Mouse (Mus musculus) hindbrain, postnatal 0 days (tissue): ENCODE results near the gene Eps8. TPM values are rescaled to one million over a fixed set of nuclear protein-coding genes. Genes with fewer than 3 reads are reported as not detected.
"Not testable (repeated sequence)": the region's sequence is repeated elsewhere in the genome, so short reads cannot be mapped to it uniquely, and the experiment has no call there.

Experiments used
- ATAC-seq: fragments of 200-750 bp; cut with Nextera tagmentation; 2 replicates; pipeline ENCODE4 v1.8.0; 2017; ENCODE audit warnings: mild to moderate bottlenecking, moderate TSS enrichment, moderate library complexity
- DNase-seq: peaks from one replicate; pipeline ENCODE4 v3.0.0-alpha.2; 2015; ENCODE audit warnings: low spot score
- H3K27ac ChIP-seq: fragments of 300-500 bp; sonication (generic); 2 replicates; pipeline ENCODE4 v1.5.1; 2014; ENCODE audit warnings: mild to moderate bottlenecking
- H3K27me3 ChIP-seq: fragments of 300-500 bp; sonication (generic); 2 replicates; pipeline ENCODE4 v1.6.1; 2014; ENCODE audit warnings: low read length, mixed read lengths; ENCODE audit not compliant: insufficient read depth
- H3K36me3 ChIP-seq: fragments of 300-500 bp; sonication (generic); 2 replicates; pipeline ENCODE4 v1.6.1; 2014; ENCODE audit warnings: low read length, mixed read lengths; ENCODE audit not compliant: insufficient read depth
- H3K4me1 ChIP-seq: fragments of 300-500 bp; sonication (generic); 2 replicates; pipeline ENCODE4 v1.6.1; 2014; ENCODE audit warnings: antibody characterized with exemption, low read length, mixed read lengths; ENCODE audit not compliant: insufficient read depth
- H3K4me2 ChIP-seq: fragments of 300-500 bp; sonication (generic); 2 replicates; pipeline ENCODE4 v1.6.1; 2014; ENCODE audit warnings: low read depth, mild to moderate bottlenecking, low read length, moderate library complexity, mixed read lengths
- H3K4me3 ChIP-seq: fragments of 300-500 bp; sonication (generic); 2 replicates; pipeline ENCODE4 v1.5.1; 2014; ENCODE audit warnings: low read length
- H3K9ac ChIP-seq: fragments of 300-500 bp; sonication (generic); replicated peaks from 2 replicates; pipeline ENCODE4 v1.6.1; 2014; ENCODE audit warnings: mild to moderate bottlenecking, low read length, moderate library complexity, mixed read lengths
- H3K9me3 ChIP-seq: fragments of 300-500 bp; sonication (generic); 2 replicates; pipeline ENCODE4 v1.6.1; 2016; ENCODE audit warnings: low read length, mixed read lengths
- CTCF ChIP-seq: IDR thresholded peaks from 2 replicates; pipeline ENCODE4 v1.5.1; 2016; ENCODE audit warnings: antibody characterized with exemption, control low read depth, low read depth
- WGBS: fragments of 180-500 bp; shearing (Covaris S2); extraction: QIAGEN DNeasy Blood & Tissue Kit; methylation state at CpG from one replicate; pipeline ENCODE4 v1.1.7; 2014; 5-methylcytosine and 5-hydroxymethylcytosine counted together
- polyA plus RNA-seq: library from polyadenylated mRNA; unstranded; fragments of >200 nt; fragmentation: Nextera tagmentation; extraction: Ambion mirVana; gene quantifications from 2 replicates; pipeline ENCODE4 v1.2.1, GENCODE M21; 2015
- total RNA-seq: library from RNA; depleted of rRNA; stranded (reverse); fragments of >200 nt; gene quantifications from 2 replicates; pipeline ENCODE4 v1.2.3, GENCODE M21; 2014

Eps8 gene
- total and polyA plus RNA-seq, 2 experiments from 2014 or later, result 31.8 to 40.0 TPM

DNA sequence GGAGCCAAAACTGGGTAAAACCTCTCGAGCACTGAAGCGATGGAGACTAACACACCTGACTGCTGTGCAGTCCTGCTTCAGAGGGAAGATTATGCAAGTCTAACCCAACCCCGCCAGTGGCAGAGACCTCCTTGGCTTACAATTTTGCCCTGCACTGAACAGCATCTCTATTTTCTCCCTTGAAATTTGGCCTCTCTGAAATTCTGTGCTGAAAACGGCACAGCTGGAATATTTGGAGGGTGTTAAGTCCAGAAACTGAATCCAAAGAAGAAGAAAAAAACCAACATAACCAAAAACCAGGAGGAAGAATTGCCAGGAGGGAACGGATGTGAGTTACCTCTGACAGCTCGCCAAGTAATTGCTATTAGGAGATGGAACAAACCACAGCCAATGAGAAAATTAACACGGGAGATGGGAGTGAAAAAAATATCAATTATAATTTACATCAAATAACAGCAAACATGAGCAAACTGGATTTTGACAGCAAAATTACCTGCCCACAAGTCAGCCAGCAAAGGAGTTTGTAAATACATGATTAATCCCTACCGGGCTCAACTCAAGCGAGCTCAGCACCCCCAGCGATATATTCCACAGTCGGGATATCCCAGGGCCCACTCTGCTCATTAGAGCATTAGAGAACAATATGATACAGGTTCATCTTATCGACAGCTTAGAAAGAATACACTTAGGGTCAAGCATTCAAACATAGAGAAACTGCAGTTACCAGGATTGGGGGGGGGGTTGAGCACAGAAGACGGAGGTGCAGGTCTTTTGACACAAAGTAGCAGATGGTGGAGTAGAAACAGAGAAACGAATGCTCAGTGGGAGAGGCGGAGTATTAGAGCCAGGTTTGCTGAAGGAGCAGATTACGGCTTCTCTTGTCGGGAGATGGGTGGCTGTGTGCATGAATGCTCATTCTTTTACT is 161.2 kb downstream of the Eps8 start:
- 72% methylated on average over 17 of the region's 17 CpGs for WGBS
- ATAC-seq (no peak), DNase-seq (peak; percentile 11)
- H3K27ac ChIP-seq, result peak overlapping the region; percentile 22; the same call in 1 of the 2 replicates
- no peak overlapping the region for H3K4me3 ChIP-seq
- no peak overlapping the region for H3K4me2 ChIP-seq
- no peak overlapping the region for H3K9ac ChIP-seq
- no peaks in the 10 kb centered on the region for H3K27me3 ChIP-seq
- no peaks in the 10 kb centered on the region; the same call in 1 of the 2 replicates for H3K36me3 ChIP-seq
- no peaks in the 10 kb centered on the region for H3K9me3 ChIP-seq
- no peaks in the 10 kb centered on the region for H3K4me1 ChIP-seq
- no peak for TF ChIP-seq CTCF

DNA sequence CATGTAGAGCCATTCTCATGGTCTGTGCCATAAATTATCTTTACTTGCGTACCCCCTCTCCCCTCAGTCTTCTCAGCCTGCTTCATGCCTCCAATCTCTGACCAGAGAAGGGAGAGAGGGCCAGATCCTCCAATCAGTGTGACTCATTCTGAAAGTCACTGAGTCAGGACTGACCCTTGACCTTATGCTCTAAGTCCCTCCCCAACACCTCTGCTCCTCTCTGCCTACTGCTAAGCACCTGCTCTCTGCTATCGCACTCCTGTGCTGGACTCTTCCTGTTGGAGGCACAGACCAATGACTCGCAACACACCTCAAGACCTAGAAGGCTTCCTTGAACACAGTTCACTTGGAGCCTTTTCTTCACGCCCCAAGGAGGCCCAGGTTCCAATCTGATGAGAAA is 162.1 kb downstream of the Eps8 start:
- ATAC-seq (no peak), DNase-seq (no peak)
- Histone ChIP-seq H3K9me3 (no peaks in the 10 kb centered on the region), H3K27ac (no peak overlapping the region), H3K9ac (no peak overlapping the region), H3K4me2 (no peak overlapping the region), H3K27me3 (no peaks in the 10 kb centered on the region), H3K4me3 (no peak overlapping the region), H3K36me3 (no peaks in the 10 kb centered on the region; the same call in 1 of the 2 replicates), H3K4me1 (no peaks in the 10 kb centered on the region)
- no peak for TF ChIP-seq CTCF
- WGBS, result 94% methylated on average over 4 of the region's 4 CpGs

DNA sequence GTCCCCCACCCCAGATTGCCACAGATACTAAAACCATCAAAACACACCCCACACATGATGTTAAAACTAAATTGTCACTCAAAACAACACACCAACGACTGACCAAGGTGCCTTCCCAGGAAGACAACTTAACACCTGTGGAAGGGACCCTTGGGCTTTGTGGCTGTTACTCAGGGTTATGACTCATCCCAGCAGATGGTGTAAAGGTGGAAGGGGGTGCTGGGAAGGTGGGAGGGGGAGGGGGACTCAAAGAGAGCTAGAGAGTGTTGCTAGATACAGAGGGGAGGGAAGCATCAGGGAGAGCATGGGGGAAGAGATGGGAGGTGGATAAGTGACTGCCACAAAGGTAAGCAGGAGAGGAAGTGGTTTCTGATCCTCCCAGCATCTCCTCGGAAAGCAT is 163.0 kb downstream of the Eps8 start:
- Histone ChIP-seq H3K9me3 (no peaks in the 10 kb centered on the region), H3K4me3 (no peak overlapping the region), H3K27ac (no peak overlapping the region), H3K4me1 (no peaks in the 10 kb centered on the region), H3K9ac (no peak overlapping the region), H3K27me3 (no peaks in the 10 kb centered on the region), H3K4me2 (no peak overlapping the region), H3K36me3 (no peaks in the 10 kb centered on the region)
- no peak for DNase-seq
- WGBS, result 77% methylated on average over 2 of the region's 2 CpGs
- TF ChIP-seq CTCF, result no peak
- ATAC-seq, result no peak

DNA sequence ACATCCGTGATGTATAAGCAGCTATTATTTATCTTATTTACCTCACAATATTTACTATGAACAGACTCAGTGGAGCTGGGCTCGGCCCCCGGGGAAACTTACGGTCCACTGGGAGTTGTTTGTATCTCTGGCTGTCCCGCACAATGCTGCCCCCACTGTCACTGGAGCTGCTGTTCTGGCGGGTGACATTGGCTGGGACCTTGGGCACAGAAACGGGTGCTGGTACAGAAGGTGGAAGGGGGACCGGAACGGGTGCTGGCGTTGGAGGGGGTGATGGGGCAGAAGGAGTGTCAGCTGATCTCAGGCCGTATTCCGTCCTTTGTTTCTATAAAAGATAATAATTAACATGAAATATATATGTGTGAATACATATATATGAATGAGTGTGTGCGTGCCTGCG is 164.6 kb downstream of the Eps8 start:
- Histone ChIP-seq H3K27ac (no peak overlapping the region), H3K4me1 (no peaks in the 10 kb centered on the region), H3K9me3 (no peaks in the 10 kb centered on the region), H3K36me3 (no peaks in the 10 kb centered on the region), H3K9ac (no peak overlapping the region), H3K27me3 (no peaks in the 10 kb centered on the region), H3K4me2 (no peak overlapping the region), H3K4me3 (no peak overlapping the region)
- DNase-seq (no peak), ATAC-seq (no peak)
- WGBS, result 94% methylated on average over 14 of the region's 14 CpGs
- TF ChIP-seq CTCF, result no peak

DNA sequence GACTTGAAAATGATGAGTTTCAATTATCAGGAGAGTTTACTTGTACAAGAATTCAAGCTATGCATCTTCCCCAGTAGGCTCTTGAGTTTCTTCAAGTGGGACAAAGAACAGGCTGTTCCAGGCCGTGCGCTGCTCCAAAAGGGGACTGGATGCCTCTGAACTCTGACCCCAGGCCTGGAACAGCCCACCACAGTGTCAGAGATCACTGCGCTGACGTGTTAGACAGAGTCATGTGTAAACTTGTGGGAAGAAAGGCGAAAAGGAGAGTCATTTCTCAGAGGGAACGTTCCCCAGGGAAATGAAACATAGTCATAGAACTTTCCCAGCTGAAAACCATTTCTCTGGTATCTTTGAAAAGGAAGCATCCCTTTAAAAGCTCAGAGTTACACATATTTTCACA is 167.2 kb downstream of the Eps8 start:
- WGBS, result 66% methylated on average over 6 of the region's 6 CpGs
- Histone ChIP-seq H3K9me3 (no peaks in the 10 kb centered on the region), H3K36me3 (no peaks in the 10 kb centered on the region), H3K4me2 (no peak overlapping the region), H3K4me3 (no peak overlapping the region), H3K9ac (no peak overlapping the region), H3K27ac (no peak overlapping the region), H3K27me3 (no peaks in the 10 kb centered on the region), H3K4me1 (no peaks in the 10 kb centered on the region)
- DNase-seq (no peak), ATAC-seq (no peak)
- TF ChIP-seq CTCF, result no peak

DNA sequence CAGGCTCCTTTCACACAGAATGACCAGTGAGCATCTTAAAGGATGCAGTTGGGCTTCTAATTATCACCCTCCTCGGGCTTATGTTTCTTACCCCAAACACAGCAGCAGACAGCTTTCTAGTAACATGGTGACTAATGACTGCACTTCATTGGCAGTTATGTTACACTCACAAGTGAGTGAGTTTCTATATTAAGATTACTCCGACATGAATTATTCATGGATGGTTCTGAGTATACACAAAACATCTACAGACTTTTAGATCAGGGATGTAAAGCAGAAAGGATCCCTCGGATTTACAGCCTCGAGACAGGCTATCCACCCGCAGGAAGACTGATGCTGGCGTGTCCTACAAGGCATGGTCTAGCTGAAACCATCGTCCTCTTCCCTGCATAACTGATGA is 171.8 kb downstream of the Eps8 start:
- ATAC-seq (no peak), DNase-seq (no peak)
- no peak overlapping the region for H3K4me2 ChIP-seq
- no peaks in the 10 kb centered on the region for H3K4me1 ChIP-seq
- H3K36me3 ChIP-seq, result peaks cover 9% of the 10 kb centered on the region
- H3K27ac ChIP-seq, result no peak overlapping the region
- H3K4me3 ChIP-seq, result no peak overlapping the region
- H3K9ac ChIP-seq, result no peak overlapping the region
- H3K27me3 ChIP-seq, result no peaks in the 10 kb centered on the region
- no peaks in the 10 kb centered on the region for H3K9me3 ChIP-seq
- no peak for TF ChIP-seq CTCF
- WGBS, result 76% methylated on average over 7 of the region's 7 CpGs

DNA sequence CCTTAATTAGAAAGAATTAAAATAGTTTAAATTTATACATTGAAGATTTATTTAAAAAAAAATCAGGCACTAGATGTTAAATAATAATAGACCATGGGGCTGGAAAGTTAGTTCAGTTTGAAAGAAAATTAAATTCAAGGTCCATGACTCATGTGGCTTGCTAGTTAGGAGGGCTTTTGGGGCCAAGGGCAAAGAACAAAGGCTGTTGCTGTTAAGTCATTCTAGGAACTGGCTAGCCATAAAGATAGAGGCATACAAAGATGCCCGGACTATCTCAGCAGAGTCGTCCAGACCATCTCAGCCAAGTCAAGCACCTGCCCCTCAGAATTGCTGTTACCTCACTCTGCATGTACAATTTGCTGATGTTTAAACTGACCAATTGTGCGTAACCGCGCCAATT is 179.0 kb downstream of the Eps8 start:
- H3K9me3 ChIP-seq, DNase-seq, H3K4me1 ChIP-seq, ATAC-seq, H3K36me3 ChIP-seq, H3K27me3 ChIP-seq, H3K27ac ChIP-seq, H3K4me2 ChIP-seq, H3K9ac ChIP-seq, H3K4me3 ChIP-seq: not testable (repeated sequence)
- WGBS, result 98% methylated on average over 5 of the region's 5 CpGs
